Mouse (Mus musculus): ENCODE results near the gene Nmb.

GRCm38 (mm10) chr7:80865521-80865920, 39.4 kb downstream of the Nmb start:
- TF ChIP-seq FLI1 (IDR thresholded peaks at IDR 0.05; ENCODE audit: low read length) (no peak), GATA1 (IDR thresholded peaks at IDR 0.05; ENCODE audit: borderline replicate concordance, low read length) (no peak)

All from megakaryocyte, embryonic 14.5 days (primary cell).